Mouse (Mus musculus) MN1 (cell line): ENCODE data around the gene Tpm4.
"Not testable (repeated sequence)": the region's sequence is repeated elsewhere in the genome, so short reads cannot be mapped to it uniquely, and the experiment has no call there.

Experiments used
- DNase-seq: peaks from one replicate; pipeline ENCODE4 v3.0.0-alpha.2; 2016; ENCODE audit warnings: low spot score

Tpm4 gene

DNA sequence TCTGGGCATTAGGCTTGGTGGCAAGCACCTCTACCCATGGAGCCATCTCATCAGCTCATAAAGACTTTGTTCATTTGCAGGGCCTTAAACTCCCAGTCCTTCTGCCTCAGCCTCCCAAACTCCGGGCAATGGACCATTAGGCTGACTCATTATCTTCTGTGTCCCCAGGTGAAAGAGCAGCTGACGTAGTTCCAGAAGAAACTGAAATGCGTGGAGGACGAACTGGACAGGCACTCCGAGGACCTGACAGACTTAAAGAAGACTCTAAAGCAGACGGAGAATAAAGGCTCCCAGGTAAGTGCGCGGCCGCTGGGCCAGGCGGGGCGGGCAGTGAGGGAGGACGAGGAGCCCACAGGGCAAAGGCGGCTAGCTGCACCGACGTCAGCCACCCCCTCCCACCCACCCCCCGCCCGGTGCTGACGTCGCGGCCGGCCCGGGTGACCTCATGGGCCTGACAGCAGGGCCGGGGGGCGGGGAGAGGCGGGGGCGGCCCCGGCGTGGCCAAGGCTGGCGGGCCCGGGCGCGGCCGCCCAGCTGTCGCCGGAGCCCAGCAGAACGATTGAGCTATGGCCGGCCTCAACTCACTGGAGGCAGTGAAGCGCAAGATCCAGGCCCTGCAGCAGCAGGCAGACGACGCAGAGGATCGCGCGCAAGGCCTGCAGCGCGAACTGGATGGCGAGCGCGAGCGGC, at the start of gene Tpm4:
Gene Tpm4, plus strand, starts transcription at position 220 of the 690 bp plus-strand sequence.
- DNase-seq: peak; percentile 74

DNA sequence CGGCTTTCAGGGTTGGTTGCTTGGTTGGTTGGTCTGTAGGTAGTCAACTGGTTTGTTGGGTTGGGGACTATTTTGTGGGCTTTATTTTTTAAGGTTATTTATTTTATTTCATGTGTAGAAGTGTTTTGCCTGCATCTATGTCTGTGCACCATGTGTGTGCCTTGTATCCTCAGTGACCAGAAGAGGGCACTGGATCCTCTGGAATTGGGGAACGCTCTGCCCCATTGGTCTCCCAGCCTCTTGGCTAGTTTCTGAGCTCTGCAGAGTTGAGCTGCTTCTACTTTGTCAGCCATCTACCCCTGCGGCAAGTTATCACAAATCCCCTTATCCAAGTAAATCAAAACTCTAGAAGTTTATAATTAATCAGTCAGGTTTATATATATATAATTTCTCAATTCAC, 47.2 kb upstream of the Tpm4 start:
- not testable (repeated sequence) for DNase-seq

DNA sequence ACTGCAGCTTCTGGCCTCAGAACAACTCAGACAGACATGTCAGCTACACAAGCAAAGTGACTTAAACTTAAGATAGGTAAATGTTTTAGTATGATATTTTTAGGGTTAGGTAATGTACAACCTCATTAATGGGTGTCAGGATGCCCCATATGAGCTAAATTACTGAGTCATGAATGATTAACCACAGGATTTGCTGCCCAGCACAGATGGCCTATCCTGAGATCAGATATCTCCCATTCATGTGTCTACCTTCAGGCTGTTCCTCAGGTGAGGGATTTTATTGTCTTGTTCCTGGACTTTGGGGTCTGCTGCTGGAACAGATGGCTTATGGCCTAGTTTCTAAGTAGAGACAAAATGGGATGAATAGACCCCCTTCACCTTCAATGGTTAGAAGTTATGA, 38.1 kb upstream of the Tpm4 start:
- DNase-seq: not testable (repeated sequence)

DNA sequence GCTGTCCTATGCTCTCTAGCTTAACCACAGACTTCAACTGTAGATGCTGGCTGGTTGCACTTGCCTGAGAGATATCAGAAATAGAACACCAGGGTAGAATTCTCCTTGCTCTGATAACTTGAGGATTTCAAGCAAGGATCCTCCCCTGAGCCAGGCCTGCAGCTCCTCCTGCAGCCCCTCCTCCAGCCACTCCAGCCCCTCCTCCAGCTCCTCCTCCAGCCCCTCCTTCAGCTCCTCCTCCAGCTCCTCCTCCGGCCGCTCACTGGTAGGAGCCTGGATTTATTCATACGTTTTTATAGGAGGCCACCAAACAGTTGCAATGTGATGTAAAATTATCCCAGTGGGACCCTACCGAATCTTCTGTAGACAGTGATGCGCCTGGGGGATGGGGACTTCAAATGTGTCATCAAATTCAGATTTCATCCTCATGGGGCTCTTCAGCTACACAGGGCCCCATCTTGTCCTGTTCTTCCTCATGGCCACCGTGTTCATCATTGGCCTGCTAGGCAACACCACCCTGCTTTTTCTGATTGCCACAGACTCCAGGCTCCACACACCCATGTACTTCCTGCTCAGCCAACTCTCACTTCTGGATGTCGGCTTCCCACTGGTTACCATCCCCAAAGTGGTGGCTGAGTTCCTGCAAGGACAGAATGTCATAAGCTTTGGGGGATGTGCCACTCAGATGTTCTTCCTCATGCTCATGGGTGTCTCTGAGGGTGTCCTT, 35.2 kb upstream of the Tpm4 start:
- DNase-seq: not testable (repeated sequence)

DNA sequence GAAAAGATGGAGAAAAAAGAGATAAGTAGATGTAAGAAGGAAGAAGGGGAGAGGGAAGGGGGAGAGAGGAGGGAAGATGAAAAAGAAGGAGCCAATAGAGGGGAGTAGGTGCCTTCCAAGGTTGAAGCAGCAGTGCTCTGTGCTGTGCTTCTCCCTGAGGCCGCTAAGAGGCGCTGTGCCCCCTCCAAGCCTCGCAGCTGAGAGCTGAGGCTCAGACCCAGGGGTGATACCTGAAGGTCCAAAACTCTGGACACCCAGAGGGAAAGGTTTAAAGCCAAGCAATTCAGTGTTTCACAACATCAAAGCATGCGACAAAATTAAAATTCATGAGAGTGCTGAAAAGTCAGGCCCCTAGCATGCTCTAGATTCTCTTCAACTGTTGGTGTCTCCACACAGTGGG, 29.6 kb upstream of the Tpm4 start:
- DNase-seq: no peak

DNA sequence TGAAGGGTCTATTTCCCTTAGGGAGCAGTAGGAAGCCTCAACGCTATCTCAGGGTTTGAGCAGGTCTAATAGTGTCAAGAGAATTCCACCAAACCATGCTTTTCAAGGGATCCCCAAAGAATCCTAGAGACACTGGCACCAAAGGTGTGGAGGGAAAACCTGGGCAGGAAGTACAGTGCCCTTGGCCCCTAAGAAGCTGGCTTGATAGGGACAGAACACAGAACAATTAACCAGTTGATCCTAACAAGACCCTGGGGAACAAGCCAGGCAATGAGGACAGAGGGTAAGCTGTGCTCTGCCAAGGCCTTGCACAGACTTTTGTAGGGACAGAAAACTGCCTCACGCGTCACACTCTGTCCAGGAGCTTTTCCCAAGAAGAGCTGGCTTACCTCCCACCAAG, 28.0 kb upstream of the Tpm4 start, which contains the start of gene Olfr374:
Gene Olfr374, plus strand, starts transcription at position 301 of the 400 bp plus-strand sequence.
- no peak for DNase-seq

DNA sequence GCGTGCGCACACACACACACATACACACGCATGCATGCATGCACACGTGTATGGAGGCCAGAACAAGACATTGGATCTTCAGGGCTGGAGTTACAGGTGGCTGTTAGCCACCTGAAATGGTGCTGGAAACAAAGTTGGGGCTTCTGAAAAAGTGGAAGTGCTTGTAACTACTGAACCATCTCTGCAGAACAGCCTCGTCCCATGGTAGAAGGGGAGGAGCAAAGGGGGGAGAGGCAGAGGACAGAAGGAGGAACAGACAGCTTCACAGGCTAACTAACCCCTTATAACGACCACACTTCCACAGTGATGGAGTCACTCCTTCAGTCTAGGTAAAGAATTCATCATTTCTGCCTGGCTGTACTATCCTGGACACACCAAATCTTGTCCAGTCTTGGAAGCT, 23.9 kb upstream of the Tpm4 start:
- no peak for DNase-seq

DNA sequence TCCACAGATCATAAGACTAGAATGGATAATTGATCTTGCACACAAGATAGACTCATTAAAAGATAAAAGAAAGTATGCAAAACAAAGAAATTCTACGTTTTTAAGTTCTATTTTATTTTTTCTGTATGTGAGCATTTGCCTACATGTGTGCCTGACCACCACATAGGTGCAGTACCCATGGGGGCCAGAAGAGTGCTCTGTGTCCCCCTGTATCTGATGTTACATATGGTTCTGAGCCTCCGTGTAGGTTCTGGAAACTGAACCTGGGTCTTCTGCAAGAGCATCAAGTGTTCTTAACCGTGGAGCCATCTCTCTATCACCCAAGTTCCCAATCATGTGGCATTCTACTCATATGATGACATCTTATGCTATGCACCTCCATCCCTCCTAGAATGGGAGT, 22.3 kb upstream of the Tpm4 start:
- DNase-seq: no peak

DNA sequence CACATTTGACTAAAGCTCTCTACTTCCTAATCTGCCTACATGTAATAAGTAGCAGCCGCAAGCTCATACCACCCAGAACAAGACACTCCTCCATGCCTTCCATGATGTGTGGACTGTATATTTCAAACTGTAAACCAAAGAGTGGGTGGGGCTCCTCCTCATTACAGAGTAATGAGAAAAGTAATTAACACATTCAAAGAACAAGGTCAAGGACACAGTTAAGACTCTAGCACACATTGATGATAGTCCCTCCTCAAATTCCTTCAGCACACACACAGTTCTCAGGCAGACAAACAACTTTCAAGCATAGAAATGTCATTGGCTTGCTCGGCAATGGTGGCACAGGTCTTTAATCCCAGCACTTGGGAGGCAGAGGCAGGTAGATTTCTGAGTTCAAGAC, 19.6 kb upstream of the Tpm4 start:
- no peak for DNase-seq

DNA sequence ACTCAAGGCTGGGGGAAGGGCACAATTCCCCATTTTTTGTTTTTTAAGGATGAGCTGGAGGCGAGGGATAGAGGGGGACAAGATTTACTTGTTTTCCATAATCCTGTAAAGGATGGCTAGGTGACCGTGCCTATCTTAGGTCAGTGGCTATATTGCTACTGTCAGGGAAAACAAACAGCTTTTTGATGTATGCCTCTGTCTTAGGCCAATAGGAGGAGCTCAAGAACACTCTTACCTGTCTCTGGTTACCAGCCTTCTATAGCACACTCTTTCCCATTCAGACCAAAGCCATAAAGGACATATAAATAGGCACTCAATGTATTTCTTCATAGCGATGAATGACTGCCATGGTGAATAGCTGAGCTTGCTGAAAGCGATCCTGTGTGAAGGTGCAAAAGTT, 16.2 kb upstream of the Tpm4 start:
- no peak for DNase-seq

DNA sequence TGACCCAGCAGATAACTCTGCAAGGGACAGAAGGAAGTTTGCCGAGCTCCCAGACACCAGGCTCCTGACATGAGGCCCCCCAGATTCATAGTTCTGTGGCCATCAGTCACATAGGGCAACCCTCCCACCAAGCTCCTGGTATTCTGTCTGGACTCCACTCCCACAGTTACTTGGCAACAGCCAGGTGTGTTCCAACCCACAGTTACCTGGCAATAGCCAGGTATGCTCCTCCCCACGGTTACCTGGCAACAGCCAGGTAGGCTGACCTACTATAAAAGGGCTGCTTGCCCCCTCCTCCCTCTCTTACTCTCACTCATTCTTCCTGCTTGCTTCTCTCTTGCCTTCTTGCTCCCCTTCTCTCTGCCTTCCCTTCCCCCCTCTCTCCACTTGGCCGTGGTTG, 13.3 kb upstream of the Tpm4 start:
- not testable (repeated sequence) for DNase-seq

DNA sequence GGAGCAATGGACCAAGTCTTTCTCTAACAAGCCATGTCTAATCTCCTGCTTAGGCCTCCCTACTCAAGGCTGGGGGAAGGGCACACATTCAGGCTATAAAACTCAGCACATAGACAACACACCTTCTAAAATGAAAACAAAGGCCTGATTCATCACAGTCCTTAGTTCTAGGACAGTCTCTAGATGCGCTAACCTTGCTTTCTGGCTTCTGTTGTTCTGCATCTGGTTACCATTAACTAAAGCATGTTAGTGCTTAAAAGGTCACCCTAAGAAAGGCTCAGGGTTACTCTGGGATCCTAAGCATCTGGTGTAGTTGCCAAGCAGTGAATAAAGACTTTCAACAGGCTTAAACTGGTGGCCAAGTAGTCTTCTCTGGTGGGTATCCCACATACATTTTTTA, 12.8 kb upstream of the Tpm4 start:
- DNase-seq: no peak

DNA sequence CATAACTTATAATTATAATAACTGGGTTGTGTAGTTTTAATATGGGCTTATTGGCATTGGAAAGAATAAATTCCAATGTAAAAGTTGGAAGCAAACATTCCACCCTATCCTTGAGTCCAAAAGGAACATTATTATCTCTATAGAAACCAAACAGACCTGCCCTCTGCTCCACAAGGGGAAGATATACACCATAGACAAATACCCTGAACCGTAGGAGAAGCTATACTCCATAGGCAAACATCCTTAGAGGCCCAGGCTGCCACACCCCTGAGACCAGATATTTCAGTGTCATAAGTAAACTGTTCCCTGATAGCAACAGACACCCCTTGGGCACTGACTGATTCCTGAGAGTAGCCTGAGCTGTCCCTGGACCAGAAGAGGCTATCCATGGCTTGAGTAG, 6.9 kb upstream of the Tpm4 start:
- DNase-seq: no peak

DNA sequence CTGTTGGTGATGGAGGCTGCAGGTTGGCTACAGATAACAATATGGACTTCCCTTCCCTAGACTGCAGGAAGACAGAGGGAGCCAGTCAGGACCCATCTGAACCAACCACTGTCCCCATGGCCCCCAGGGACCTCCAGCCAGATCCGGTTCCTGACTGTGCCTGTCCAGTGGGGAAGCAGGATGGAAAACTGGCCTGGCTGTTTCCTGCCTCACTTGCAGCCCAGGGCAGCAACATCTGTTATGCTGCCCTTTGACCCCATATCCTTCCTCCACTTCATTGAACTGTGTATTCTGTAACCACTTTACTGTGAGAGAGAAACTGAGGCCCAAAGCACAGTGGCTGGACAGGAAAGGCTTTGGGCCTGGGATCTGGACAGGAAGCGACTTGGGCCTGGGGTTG, 3.5 kb upstream of the Tpm4 start:
- DNase-seq: no peak

DNA sequence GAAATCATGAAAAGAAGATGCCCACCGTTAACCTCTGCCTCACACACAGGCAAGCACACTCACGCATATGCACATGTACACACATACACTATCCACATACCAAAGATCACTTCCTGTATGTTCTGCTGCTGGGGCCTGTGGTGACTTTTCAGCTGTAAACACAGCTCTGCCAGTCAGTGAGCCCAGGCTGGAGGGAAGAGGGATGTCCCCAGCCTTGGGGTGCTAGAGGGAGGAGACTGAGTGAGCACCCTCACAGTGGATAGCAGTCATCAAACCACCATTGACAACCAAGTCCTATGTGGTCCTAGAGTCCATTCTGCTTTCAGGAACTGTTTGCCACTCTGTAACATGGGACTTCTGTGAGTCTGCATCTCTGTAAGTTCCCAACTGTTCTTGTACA, 2.9 kb upstream of the Tpm4 start:
- DNase-seq: no peak

DNA sequence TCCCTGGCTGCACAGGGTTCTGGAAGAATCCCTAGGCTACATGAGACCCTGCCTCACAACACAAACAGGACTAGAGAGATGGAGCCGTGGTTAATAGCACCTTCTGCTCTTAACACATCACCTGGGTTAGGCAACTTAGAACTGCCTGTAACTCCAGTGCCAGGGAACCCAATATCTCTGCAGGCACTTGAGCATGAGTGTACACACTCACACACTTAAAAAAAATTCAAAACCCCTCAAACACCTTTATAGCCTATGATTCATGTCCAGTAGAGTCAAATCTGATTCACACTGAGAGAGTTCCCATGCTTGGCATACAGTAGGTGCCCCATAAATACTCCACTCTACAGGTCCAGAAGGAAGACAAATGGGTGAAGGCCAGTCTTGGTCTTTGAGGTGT, 2.4 kb upstream of the Tpm4 start:
- no peak for DNase-seq

DNA sequence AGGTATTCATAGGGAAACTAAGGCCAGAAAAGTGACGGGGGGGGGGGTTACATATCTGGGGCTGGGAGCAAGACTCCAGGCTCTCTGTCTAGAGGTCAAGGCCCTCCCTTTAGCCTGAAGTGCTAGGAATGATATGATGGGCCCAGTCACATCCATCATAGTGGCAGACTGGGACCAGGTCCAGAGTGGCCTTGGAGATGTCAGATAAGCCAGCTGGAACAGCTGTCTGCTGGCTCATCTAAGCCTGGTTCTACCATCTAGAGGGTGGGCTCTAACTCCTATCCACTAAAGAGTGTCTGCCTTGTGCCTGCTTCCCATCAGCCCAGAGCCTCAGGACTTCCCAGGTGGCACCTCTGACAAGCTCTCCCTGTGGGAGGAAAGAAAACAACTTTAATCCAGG, 1.9 kb upstream of the Tpm4 start:
- peak; percentile 32 for DNase-seq

DNA sequence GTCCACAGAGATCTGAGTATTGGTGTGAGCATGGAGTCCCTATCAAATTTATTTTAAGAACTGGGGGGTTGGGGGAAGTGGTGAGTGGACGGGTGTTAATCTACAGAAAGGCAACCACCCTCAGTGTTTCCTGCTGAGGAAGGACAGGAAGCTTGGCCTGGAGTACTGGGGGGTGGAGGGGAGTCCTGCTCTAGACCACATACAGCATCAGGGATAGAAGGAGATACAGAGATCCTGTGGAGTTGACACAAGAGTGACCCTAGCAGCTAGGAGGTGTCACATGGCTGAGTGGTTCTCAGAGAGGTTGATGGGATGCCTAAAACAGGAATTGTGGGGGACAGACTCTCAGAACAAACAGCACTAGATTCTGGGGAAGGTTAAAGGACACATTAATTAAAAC, 1.3 kb upstream of the Tpm4 start:
- DNase-seq: no peak

DNA sequence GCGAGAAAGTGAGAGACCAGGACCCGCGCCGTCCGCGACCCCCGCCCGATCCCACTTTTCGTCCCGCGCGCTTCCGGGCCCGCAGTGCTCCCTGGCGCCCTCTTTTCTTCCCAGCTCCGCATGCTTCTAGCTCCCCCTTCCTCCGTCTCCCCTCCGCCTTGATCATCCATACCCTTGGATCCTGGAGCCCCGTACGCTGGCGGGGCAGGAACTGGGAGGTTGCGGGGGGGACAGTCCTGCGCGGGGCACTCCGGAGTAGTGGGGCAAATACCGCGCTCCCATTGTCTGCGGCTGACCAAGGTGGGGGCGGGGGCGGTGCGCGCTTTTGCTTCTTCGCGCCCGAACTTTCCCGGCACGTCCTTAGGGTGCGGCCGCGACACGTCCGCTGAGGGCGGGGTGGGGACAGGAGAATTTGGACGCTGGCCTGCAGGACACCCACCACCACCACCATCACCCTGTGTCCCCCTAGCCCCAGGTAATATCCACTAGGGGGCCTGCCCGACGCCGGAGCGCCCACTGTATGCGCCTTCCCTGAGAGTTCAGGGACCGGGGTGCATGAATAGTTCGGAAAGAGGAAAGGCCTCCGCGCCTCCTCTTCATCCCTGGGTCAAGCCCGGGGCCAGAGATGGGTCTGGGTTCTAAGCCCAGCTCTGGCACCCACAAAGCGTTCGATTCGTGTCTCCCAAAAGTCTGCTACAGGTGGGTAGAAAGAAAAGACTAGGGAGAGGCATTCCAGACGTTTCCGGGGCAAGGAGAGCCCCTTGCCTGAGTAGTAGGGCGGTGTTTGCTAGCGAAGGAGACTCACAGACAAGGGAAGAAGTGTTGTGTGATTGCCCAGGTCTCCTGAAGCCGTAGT, 899 bp downstream of the Tpm4 start:
- DNase-seq: no peak

DNA sequence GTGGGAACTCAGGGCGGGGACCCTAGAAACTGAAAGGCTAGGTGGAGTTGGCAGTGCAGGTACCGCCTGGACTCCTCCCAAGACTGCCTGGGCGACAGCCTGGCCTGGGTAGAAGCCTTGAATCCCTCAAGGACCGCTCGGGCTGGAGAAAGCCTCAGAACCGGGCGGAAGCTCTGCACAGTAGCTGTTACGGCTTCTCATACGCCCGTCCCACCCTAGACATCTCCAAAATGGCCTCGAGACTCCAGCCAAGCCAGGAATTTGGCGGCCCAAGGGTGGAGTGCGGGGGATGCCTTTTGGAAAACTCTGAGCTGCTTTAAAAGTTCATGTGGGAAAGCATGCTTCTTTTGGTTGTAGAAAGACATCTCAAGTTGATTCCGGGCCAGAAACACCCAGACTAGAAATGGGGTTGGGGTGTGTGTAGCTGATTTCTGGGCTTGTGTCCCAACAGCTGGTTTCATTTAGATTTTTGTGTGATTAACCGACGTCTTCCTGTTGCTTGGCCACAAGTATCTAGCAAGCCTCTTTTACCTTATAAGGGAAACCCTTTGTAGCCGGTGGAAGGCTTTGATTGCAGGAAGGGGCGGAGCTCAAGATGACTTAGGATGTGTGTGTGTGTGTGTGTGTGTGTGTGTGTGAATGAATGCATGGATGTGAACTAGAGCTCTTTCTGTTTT, 1.7 kb downstream of the Tpm4 start:
- DNase-seq: peak; percentile 69

DNA sequence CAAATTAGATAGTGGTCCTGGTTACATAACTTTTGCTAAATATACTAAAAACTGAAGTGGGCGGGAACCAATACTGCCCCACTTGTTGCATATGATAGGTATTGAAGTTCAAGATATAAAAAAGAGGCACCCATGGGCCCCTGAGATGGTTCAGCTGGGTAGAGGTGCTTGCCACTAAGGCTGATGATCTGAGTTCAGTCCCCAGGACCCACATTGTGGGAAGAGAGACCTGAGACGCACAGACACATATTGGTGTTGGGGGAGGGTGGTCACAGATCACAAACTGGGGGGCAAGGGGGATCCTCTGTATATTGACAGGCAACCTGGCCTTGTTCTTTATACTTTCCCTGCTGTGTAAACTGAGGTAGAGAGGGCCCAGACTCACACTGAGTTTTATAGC, 2.7 kb downstream of the Tpm4 start:
- DNase-seq: no peak

DNA sequence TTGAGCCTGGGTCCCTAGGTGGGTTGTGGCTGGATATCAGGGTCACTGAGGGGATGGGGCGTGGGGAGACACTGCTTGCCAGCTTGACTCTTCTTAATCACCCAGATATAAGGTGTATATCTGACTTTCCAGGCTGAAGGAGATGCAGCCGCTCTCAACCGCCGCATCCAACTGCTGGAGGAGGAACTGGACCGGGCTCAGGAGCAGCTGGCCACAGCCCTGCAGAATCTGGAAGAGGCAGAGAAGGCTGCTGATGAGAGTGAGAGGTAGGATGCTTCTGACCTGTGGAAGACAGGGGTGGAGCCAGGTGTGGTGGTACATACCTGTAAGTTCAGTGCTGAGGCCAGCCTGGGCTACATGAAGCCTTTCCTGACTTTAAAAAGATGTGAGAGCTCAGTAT, 3.7 kb downstream of the Tpm4 start:
- DNase-seq: no peak
